Mouse (Mus musculus): ENCODE data around the gene Zfp146. TPM values are rescaled to one million over a fixed set of nuclear protein-coding genes. Genes with fewer than 3 reads are reported as not detected.
A peak's percentile ranks its signal among the peaks of the same experiment; 100 is the strongest.

Gene Zfp146
- polyA plus RNA-seq, 1 experiment: 11.8 TPM

DNA sequence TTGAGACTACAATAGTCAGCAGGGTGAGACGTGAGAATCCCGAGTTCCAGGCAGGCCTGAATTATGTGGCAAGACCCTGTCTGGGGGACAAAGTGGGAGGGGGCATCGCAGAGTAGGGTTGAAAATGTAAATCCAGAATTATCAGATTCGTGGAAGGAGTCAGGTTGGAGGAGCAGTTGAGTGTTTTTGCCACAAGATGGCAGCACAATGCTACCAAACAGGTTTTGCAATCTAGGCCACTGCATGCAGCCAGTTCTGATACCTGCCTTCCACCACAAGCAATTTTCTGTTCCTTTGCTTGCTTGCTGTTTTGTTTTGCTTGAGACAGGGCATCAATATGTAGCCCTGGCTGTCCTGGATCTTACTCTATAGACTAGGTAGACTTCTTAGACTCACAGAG lies 11.8 kb upstream of the Zfp146 start:
- under 1% methylated on average over 4 of the region's 4 CpGs for WGBS
- Histone ChIP-seq H3K4me3 (ENCODE audit: insufficient read depth, low read depth, low read length) (no peak overlapping the region), H3K27ac (ENCODE audit: insufficient read depth, low read depth, low read length) (no peak overlapping the region), H3K27me3 (replicated peaks; ENCODE audit: control insufficient read depth, insufficient read depth, low read length) (no peaks in the 10 kb centered on the region), H3K4me1 (ENCODE audit: control insufficient read depth, insufficient read depth, low read length) (peaks cover 5% of the 10 kb centered on the region; the same call in 1 of the 2 replicates), H3K36me3 (ENCODE audit: control insufficient read depth, insufficient read depth, low read length) (peaks cover 6% of the 10 kb centered on the region; the same call in 1 of the 2 replicates)
- TF ChIP-seq CTCF (conservative IDR thresholded peaks at IDR 0.05; ENCODE audit: insufficient read depth, insufficient read length, low read depth, low read length): peak; percentile 91
- TF ChIP-seq POLR2A (IDR thresholded peaks at IDR 0.05; ENCODE audit: low read depth, low read length): no peak
- peak; percentile 77 for DNase-seq

DNA sequence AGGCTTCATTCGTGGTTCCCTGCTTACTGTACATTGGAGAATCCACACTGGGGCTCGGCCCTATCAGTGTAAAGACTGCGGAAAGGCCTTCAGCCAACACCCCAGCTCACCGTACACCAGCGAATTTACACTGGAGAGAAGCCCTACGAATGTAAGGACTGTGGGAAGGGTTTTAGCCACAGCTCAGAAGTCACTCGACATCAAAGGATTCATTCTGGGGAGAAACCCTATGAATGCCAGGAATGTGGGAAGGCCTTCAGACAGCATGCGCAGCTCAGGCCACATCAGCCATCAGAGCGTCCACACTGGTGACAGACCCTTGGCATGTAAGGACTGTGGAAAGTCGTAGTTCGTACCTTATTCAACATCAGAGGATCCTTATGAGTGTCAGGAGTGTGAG lies 8.7 kb upstream of the Zfp146 start:
- Histone ChIP-seq H3K4me1 (ENCODE audit: control insufficient read depth, insufficient read depth, low read length) (no peaks in the 10 kb centered on the region), H3K27ac (ENCODE audit: insufficient read depth, low read depth, low read length) (no peak overlapping the region), H3K4me3 (ENCODE audit: insufficient read depth, low read depth, low read length) (no peak overlapping the region), H3K36me3 (ENCODE audit: control insufficient read depth, insufficient read depth, low read length) (peaks cover 6% of the 10 kb centered on the region; the same call in 1 of the 2 replicates), H3K27me3 (replicated peaks; ENCODE audit: control insufficient read depth, insufficient read depth, low read length) (no peaks in the 10 kb centered on the region)
- no peak for DNase-seq
- TF ChIP-seq CTCF (conservative IDR thresholded peaks at IDR 0.05; ENCODE audit: insufficient read depth, insufficient read length, low read depth, low read length) (no peak), POLR2A (IDR thresholded peaks at IDR 0.05; ENCODE audit: low read depth, low read length) (no peak)
- WGBS: 86% methylated on average over 11 of the region's 11 CpGs

DNA sequence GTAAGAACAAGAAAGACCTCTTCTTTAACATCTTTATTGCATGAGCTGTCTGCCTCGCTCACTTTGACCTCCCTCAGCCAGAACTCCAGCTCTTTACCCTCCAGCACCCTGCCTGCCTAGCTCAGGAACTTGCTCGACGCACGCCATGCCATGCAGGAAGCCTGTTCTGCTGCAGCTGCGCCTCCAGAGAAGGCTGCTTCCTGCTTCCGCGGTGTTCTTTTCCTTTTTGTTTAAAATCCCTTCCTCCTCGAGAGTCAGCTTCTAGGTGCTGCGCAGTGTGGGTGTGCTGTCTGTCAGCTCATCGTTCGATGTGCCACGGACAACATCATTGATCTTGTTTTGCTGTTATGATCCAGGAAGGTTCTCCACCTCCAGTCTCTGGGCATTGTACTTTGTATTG lies 6.9 kb upstream of the Zfp146 start:
- H3K4me1 ChIP-seq (ENCODE audit: control insufficient read depth, insufficient read depth, low read length): no peaks in the 10 kb centered on the region
- H3K27me3 ChIP-seq (replicated peaks; ENCODE audit: control insufficient read depth, insufficient read depth, low read length): no peaks in the 10 kb centered on the region
- no peak overlapping the region for H3K4me3 ChIP-seq (ENCODE audit: insufficient read depth, low read depth, low read length)
- H3K27ac ChIP-seq (ENCODE audit: insufficient read depth, low read depth, low read length): no peak overlapping the region
- DNase-seq: no peak
- TF ChIP-seq CTCF (conservative IDR thresholded peaks at IDR 0.05; ENCODE audit: insufficient read depth, insufficient read length, low read depth, low read length): no peak
- 69% methylated on average over 12 of the region's 12 CpGs for WGBS
- H3K36me3 ChIP-seq (ENCODE audit: control insufficient read depth, insufficient read depth, low read length): peaks cover 6% of the 10 kb centered on the region; the same call in 1 of the 2 replicates

DNA sequence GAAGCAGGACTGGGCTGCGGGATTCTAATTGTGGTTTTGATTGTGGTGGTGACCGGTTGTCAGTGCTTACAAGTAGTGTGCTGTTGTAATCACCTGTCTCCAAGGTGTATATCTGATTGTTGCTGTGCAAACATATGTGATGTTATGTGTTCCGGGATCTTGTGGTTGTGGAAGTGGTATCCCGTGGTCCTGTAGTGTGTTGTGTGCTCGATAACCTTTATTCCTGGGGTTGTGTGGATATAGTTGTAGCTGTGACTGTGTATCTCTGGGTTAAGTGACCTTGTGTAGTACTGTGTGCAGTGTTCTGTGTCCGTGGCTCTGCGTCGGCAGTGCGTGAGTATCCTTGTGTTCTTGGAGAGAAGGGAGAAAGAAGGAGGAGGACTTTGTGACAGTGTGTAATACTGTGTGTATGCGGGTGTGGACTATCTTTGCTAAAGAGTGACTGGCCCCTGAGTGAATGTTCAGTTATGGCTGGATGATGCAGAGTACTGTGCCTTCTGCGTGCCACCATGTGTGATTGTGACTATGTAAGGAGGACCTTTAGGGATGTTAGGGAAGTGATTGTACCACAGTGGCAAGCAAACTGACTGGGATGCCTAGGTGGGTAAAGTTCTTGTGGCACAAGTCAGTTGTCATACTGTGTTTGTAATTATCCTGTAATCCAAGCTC lies 867 bp upstream of the Zfp146 start:
- no peak for DNase-seq
- Histone ChIP-seq H3K36me3 (ENCODE audit: control insufficient read depth, insufficient read depth, low read length) (no peaks in the 10 kb centered on the region), H3K4me3 (ENCODE audit: insufficient read depth, low read depth, low read length) (peak overlapping the region; percentile 70), H3K27ac (ENCODE audit: insufficient read depth, low read depth, low read length) (peak overlapping the region; percentile 86), H3K4me1 (ENCODE audit: control insufficient read depth, insufficient read depth, low read length) (peaks cover 6% of the 10 kb centered on the region; the same call in 1 of the 2 replicates), H3K27me3 (replicated peaks; ENCODE audit: control insufficient read depth, insufficient read depth, low read length) (no peaks in the 10 kb centered on the region)
- TF ChIP-seq CTCF (conservative IDR thresholded peaks at IDR 0.05; ENCODE audit: insufficient read depth, insufficient read length, low read depth, low read length): no peak
- 11% methylated on average over 11 of the region's 11 CpGs for WGBS

DNA sequence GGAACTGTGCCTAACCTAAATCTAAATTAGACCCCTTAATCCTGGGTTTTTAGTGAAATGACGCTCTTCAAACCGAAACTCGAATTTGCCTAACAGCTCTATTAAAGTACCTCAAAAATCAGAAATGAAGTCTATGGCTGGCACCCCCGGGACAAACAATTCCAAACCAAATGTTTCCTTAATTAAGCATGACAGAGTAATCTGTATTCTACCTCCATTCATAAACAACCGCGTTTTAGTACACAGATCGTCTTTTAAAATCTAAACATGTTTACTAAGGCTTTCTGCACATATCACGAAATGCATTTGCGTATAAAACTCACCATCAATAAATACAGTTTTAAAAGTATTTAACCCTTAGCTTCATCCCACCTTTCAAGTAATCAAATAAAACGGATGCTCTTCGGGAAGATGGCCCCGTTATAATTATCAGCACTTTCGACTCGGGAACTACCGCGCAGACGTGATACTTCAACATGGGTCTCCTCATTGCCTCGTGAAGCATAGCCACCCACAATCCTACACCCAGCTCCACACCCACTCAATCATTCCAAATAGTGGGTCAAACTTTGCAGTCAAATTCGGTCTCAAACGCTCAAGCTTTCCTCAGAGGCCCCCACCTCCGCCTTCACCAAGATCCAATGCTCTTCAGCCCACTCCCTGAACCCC lies 502 bp downstream of the Zfp146 start:
- Histone ChIP-seq H3K27me3 (replicated peaks; ENCODE audit: control insufficient read depth, insufficient read depth, low read length) (no peaks in the 10 kb centered on the region), H3K4me1 (ENCODE audit: control insufficient read depth, insufficient read depth, low read length) (peaks cover 6% of the 10 kb centered on the region; the same call in 1 of the 2 replicates), H3K4me3 (ENCODE audit: insufficient read depth, low read depth, low read length) (peak overlapping the region; percentile 70), H3K36me3 (ENCODE audit: control insufficient read depth, insufficient read depth, low read length) (no peaks in the 10 kb centered on the region), H3K27ac (ENCODE audit: insufficient read depth, low read depth, low read length) (peak overlapping the region; percentile 53; the same call in 1 of the 2 replicates)
- DNase-seq: no peak
- WGBS: 2% methylated on average over 21 of the region's 21 CpGs
- no peak for TF ChIP-seq POLR2A (IDR thresholded peaks at IDR 0.05; ENCODE audit: low read depth, low read length)
- no peak for TF ChIP-seq CTCF (conservative IDR thresholded peaks at IDR 0.05; ENCODE audit: insufficient read depth, insufficient read length, low read depth, low read length)

DNA sequence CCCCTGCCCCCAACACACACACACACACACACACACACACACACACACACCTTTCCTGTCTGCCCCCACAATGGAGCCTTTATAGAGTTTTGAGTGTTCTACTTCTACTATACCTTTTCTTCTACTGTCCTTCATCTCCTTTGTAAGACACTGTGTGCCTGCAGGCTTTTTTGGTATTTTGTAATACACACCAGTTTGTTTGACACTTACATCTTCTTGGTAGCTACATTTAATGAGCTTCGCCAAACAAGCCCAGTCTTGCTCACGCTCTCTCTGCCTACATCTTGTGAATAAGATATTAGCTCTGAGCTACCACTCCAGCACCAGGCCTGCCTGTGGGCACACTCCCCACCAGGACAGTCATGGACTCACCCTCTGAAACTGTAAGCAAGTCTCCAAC lies 4.8 kb downstream of the Zfp146 start:
- no peak for TF ChIP-seq CTCF (conservative IDR thresholded peaks at IDR 0.05; ENCODE audit: insufficient read depth, insufficient read length, low read depth, low read length)
- H3K36me3 ChIP-seq (ENCODE audit: control insufficient read depth, insufficient read depth, low read length): peaks cover 15% of the 10 kb centered on the region
- 89% methylated on average over 2 of the region's 2 CpGs for WGBS
- H3K4me3 ChIP-seq (ENCODE audit: insufficient read depth, low read depth, low read length): no peak overlapping the region
- H3K27me3 ChIP-seq (replicated peaks; ENCODE audit: control insufficient read depth, insufficient read depth, low read length): no peaks in the 10 kb centered on the region
- no peak overlapping the region for H3K27ac ChIP-seq (ENCODE audit: insufficient read depth, low read depth, low read length)
- no peaks in the 10 kb centered on the region for H3K4me1 ChIP-seq (ENCODE audit: control insufficient read depth, insufficient read depth, low read length)
- no peak for DNase-seq

DNA sequence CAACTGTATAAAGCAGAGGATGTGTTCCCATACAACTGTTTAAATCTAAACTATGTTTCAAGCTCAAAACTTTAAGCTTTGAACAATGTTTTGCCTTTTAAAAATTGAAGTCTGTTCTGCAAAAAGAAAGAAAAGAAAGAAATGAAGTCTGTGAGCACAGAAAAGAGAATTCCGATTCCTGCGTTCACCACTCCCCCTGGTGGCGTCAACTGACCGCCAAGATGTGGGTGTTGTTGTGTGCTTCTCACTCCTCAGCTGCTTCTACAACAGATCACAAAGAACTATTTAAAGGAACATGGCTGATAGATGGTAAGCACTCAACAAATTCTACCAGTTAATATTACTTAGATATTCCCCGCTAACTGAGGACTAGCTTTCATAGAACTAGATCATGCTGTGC lies 6.4 kb downstream of the Zfp146 start:
- WGBS: 97% methylated on average over 5 of the region's 5 CpGs
- DNase-seq: no peak
- Histone ChIP-seq H3K27ac (ENCODE audit: insufficient read depth, low read depth, low read length) (no peak overlapping the region), H3K4me3 (ENCODE audit: insufficient read depth, low read depth, low read length) (no peak overlapping the region), H3K27me3 (replicated peaks; ENCODE audit: control insufficient read depth, insufficient read depth, low read length) (no peaks in the 10 kb centered on the region), H3K36me3 (ENCODE audit: control insufficient read depth, insufficient read depth, low read length) (peaks cover 18% of the 10 kb centered on the region), H3K4me1 (ENCODE audit: control insufficient read depth, insufficient read depth, low read length) (no peaks in the 10 kb centered on the region)
- TF ChIP-seq POLR2A (IDR thresholded peaks at IDR 0.05; ENCODE audit: low read depth, low read length): no peak
- TF ChIP-seq CTCF (conservative IDR thresholded peaks at IDR 0.05; ENCODE audit: insufficient read depth, insufficient read length, low read depth, low read length): no peak
